Mouse (Mus musculus): ENCODE data around the gene Aldob. TPM values are rescaled to one million over a fixed set of nuclear protein-coding genes. Genes with fewer than 3 reads are reported as not detected.
"Not testable (repeated sequence)": the region's sequence is repeated elsewhere in the genome, so short reads cannot be mapped to it uniquely, and the experiment has no call there.

Aldob gene
- polyA plus RNA-seq, 1 experiment from 2014 or later, result 1.4 TPM

- DNase-seq (ENCODE audit: low spot score), result no peak
Observed at GRCm38 (mm10) chr4:49535675-49536294, 13.6 kb downstream of the Aldob start.

GRCm38 (mm10) chr4:49535036-49535435 is 14.3 kb downstream of the Aldob start:
- no peak for DNase-seq (ENCODE audit: low spot score)

- DNase-seq (ENCODE audit: low spot score), result no peak
Observed at GRCm38 (mm10) chr4:49522576-49522975, 26.8 kb downstream of the Aldob start.

GRCm38 (mm10) chr4:49521346-49521745 is 28.0 kb downstream of the Aldob start:
- no peak for DNase-seq (ENCODE audit: low spot score)

- peak; percentile 97 for DNase-seq (ENCODE audit: low spot score)
Observed at GRCm38 (mm10) chr4:49520572-49521340, 28.6 kb downstream of the Aldob start, which contains the start of the genes Mrpl50 and Zfp189. Gene Mrpl50 (minus strand): TSS chr4:49521093. Gene Zfp189 (plus strand): TSS chr4:49521176.

GRCm38 (mm10) chr4:49519476-49519875 is 29.9 kb downstream of the Aldob start:
- DNase-seq (ENCODE audit: low spot score), result peak; percentile 21

GRCm38 (mm10) chr4:49514441-49514840 is 34.9 kb downstream of the Aldob start:
- no peak for DNase-seq (ENCODE audit: low spot score)

GRCm38 (mm10) chr4:49512636-49513035 is 36.7 kb downstream of the Aldob start:
- DNase-seq (ENCODE audit: low spot score), result no peak

- DNase-seq (ENCODE audit: low spot score), result not testable (repeated sequence)
Observed at GRCm38 (mm10) chr4:49510236-49510835, 39.0 kb downstream of the Aldob start.

- DNase-seq (ENCODE audit: low spot score), result no peak
Observed at GRCm38 (mm10) chr4:49509183-49509582, 40.2 kb downstream of the Aldob start.

GRCm38 (mm10) chr4:49506386-49506785 is 43.0 kb downstream of the Aldob start, which contains the start of gene Baat:
Gene Baat (minus strand): TSS chr4:49506557.
- DNase-seq (ENCODE audit: low spot score), result no peak

- DNase-seq (ENCODE audit: low spot score), result no peak
Observed at GRCm38 (mm10) chr4:49503563-49503962, 45.8 kb downstream of the Aldob start.

Other genes with a start within 250 kb of the Aldob start
- gene Acnat2, start 141.4 kb downstream of the Aldob start, polyA plus RNA-seq (2015; fragmentation: Nextera tagmentation; extraction: Ambion mirVana), result not detected in 2 replicates
- 0.31 and 0.37 TPM in 2 replicates for gene Acnat1, start 75.6 kb downstream of the Aldob start, polyA plus RNA-seq (2015; fragmentation: Nextera tagmentation; extraction: Ambion mirVana)
- gene Baat, start 43.0 kb downstream of the Aldob start, polyA plus RNA-seq (2015; fragmentation: Nextera tagmentation; extraction: Ambion mirVana), result 0.10 TPM in 1 of 2 replicates, not detected in the other
- gene Mrpl50, start 28.5 kb downstream of the Aldob start, polyA plus RNA-seq (2015; fragmentation: Nextera tagmentation; extraction: Ambion mirVana), result 48.8 and 49.7 TPM in 2 replicates
- 5.7 and 5.9 TPM in 2 replicates for gene Zfp189, start 28.4 kb downstream of the Aldob start, polyA plus RNA-seq (2015; fragmentation: Nextera tagmentation; extraction: Ambion mirVana)
- 4.0 and 4.4 TPM in 2 replicates for gene Tmem246, start 48.3 kb upstream of the Aldob start, polyA plus RNA-seq (2015; fragmentation: Nextera tagmentation; extraction: Ambion mirVana)
- gene Rnf20, start 82.5 kb upstream of the Aldob start, polyA plus RNA-seq (2015; fragmentation: Nextera tagmentation; extraction: Ambion mirVana), result 37.5 and 38.6 TPM in 2 replicates
- gene Ppp3r2, start 132.5 kb upstream of the Aldob start, polyA plus RNA-seq (2015; fragmentation: Nextera tagmentation; extraction: Ambion mirVana), result not detected in 2 replicates